Mouse (Mus musculus) forebrain, postnatal 0 days (tissue): ENCODE results near the gene Gemin6. TPM values are rescaled to one million over a fixed set of nuclear protein-coding genes. Genes with fewer than 3 reads are reported as not detected.
"Not testable (repeated sequence)": the region's sequence is repeated elsewhere in the genome, so short reads cannot be mapped to it uniquely, and the experiment has no call there.

Experiments used
- ATAC-seq: fragments of 200-750 bp; cut with Nextera tagmentation; 2 replicates; pipeline ENCODE4 v1.8.0; 2017; ENCODE audit warnings: mild to moderate bottlenecking, moderate library complexity
- DNase-seq: peaks from one replicate; pipeline ENCODE4 v3.0.0-alpha.2; 2015
- H3K27ac ChIP-seq: fragments of 300-500 bp; sonication (generic); 2 replicates; pipeline ENCODE4 v1.5.1; 2014; ENCODE audit warnings: low read depth, mild to moderate bottlenecking, antibody characterized with exemption, low read length, moderate library complexity, mixed read lengths
- H3K27me3 ChIP-seq: fragments of 300-500 bp; sonication (generic); 2 replicates; pipeline ENCODE4 v1.6.1; 2014; ENCODE audit warnings: mild to moderate bottlenecking, low read length, mixed read lengths; ENCODE audit not compliant: insufficient read depth
- H3K36me3 ChIP-seq: fragments of 300-500 bp; sonication (generic); 2 replicates; pipeline ENCODE4 v1.6.1; 2014; ENCODE audit warnings: mild to moderate bottlenecking, moderate library complexity; ENCODE audit not compliant: insufficient read depth
- H3K4me1 ChIP-seq: fragments of 300-500 bp; sonication (generic); 2 replicates; pipeline ENCODE4 v1.6.1; 2014; ENCODE audit warnings: antibody characterized with exemption; ENCODE audit not compliant: insufficient read depth
- H3K4me2 ChIP-seq: fragments of 300-500 bp; sonication (generic); 2 replicates; pipeline ENCODE4 v1.6.1; 2014; ENCODE audit warnings: low read depth, mild to moderate bottlenecking, moderate library complexity
- H3K4me3 ChIP-seq: fragments of 300-500 bp; sonication (generic); 2 replicates; pipeline ENCODE4 v1.5.1; 2014; ENCODE audit warnings: low read depth, low read length, mixed read lengths
- H3K9ac ChIP-seq: fragments of 300-500 bp; sonication (generic); 2 replicates; pipeline ENCODE4 v1.6.1; 2014; ENCODE audit warnings: mild to moderate bottlenecking
- H3K9me3 ChIP-seq: fragments of 300-500 bp; sonication (generic); 2 replicates; pipeline ENCODE4 v1.6.1; 2016; ENCODE audit warnings: low read length
- CTCF ChIP-seq: sonication (generic); IDR thresholded peaks from 2 replicates; pipeline ENCODE4 v1.5.1; 2016; ENCODE audit warnings: antibody characterized with exemption, control low read depth, low read depth
- WGBS: fragments of 180-500 bp; shearing (Covaris S2); extraction: QIAGEN DNeasy Blood & Tissue Kit; methylation state at CpG from one replicate; pipeline ENCODE4 v1.1.7; 2014; 5-methylcytosine and 5-hydroxymethylcytosine counted together
- polyA plus RNA-seq: library from polyadenylated mRNA; unstranded; fragments of >200 nt; fragmentation: Nextera tagmentation; extraction: Ambion mirVana; gene quantifications from 2 replicates; pipeline ENCODE4 v1.2.1, GENCODE M21; 2015
- total RNA-seq: library from RNA; depleted of rRNA; stranded (reverse); fragments of >200 nt; gene quantifications from 2 replicates; pipeline ENCODE4 v1.2.3, GENCODE M21; 2014

Gene Gemin6
- total and polyA plus RNA-seq, 2 experiments from 2014 or later: 14.0 to 24.9 TPM

GRCm38 (mm10) chr17:80220131-80220530 is 4.1 kb upstream of the Gemin6 start:
- no peak for DNase-seq
- Histone ChIP-seq H3K27ac (no peak overlapping the region), H3K4me3 (no peak overlapping the region), H3K27me3 (no peaks in the 10 kb centered on the region), H3K9me3 (no peaks in the 10 kb centered on the region), H3K36me3 (no peaks in the 10 kb centered on the region), H3K4me2 (no peak overlapping the region), H3K9ac (no peak overlapping the region), H3K4me1 (no peaks in the 10 kb centered on the region)
- TF ChIP-seq CTCF: no peak
- ATAC-seq: no peak
- 78% methylated on average over 2 of the region's 2 CpGs for WGBS

GRCm38 (mm10) chr17:80221202-80221601 is 3.0 kb upstream of the Gemin6 start:
- no peak for DNase-seq
- Histone ChIP-seq H3K4me3 (no peak overlapping the region), H3K36me3 (no peaks in the 10 kb centered on the region), H3K27ac (no peak overlapping the region), H3K4me2 (no peak overlapping the region), H3K9ac (no peak overlapping the region), H3K27me3 (no peaks in the 10 kb centered on the region), H3K4me1 (no peaks in the 10 kb centered on the region), H3K9me3 (no peaks in the 10 kb centered on the region)
- no peak for ATAC-seq
- 65% methylated on average over 9 of the region's 9 CpGs for WGBS
- no peak for TF ChIP-seq CTCF

- WGBS: 75% methylated on average over 3 of the region's 3 CpGs
- Histone ChIP-seq H3K4me1 (no peaks in the 10 kb centered on the region), H3K27ac (no peak overlapping the region), H3K4me2 (no peak overlapping the region), H3K4me3 (no peak overlapping the region), H3K36me3 (no peaks in the 10 kb centered on the region), H3K9ac (no peak overlapping the region), H3K27me3 (no peaks in the 10 kb centered on the region), H3K9me3 (no peaks in the 10 kb centered on the region)
- DNase-seq (no peak), ATAC-seq (no peak)
- TF ChIP-seq CTCF: peak; percentile 48
These were observed 2.2 kb upstream of the Gemin6 start for GRCm38 (mm10) chr17:80221890-80222628.

- no peak for DNase-seq
- peak; percentile 42 for ATAC-seq
- Histone ChIP-seq H3K36me3 (peaks cover 2% of the 10 kb centered on the region; the same call in 1 of the 2 replicates), H3K4me3 (peak overlapping the region; percentile 61), H3K27me3 (no peaks in the 10 kb centered on the region), H3K27ac (peak overlapping the region; percentile 86), H3K9me3 (no peaks in the 10 kb centered on the region), H3K4me2 (peak overlapping the region; percentile 71), H3K4me1 (no peaks in the 10 kb centered on the region), H3K9ac (peak overlapping the region; percentile 59)
- WGBS: 5% methylated on average over 9 of the region's 9 CpGs
- no peak for TF ChIP-seq CTCF
These were observed 412 bp upstream of the Gemin6 start for GRCm38 (mm10) chr17:80223829-80224228.

GRCm38 (mm10) chr17:80225142-80225541 is 901 bp downstream of the Gemin6 start:
- not testable (repeated sequence) for ATAC-seq, H3K27me3 ChIP-seq, H3K4me1 ChIP-seq, H3K9me3 ChIP-seq, H3K36me3 ChIP-seq, DNase-seq
- Histone ChIP-seq H3K27ac (0 out of 2 replicates have a peak overlapping the region, but pooled peaks have one; percentile 86), H3K4me2 (peak overlapping the region; percentile 71), H3K4me3 (peak overlapping the region; percentile 61), H3K9ac (peak overlapping the region; percentile 59)
- WGBS: 38% methylated on average over 4 of the region's 5 CpGs

GRCm38 (mm10) chr17:80229396-80229795 is 5.2 kb downstream of the Gemin6 start:
- Histone ChIP-seq H3K27me3 (no peaks in the 10 kb centered on the region), H3K4me2 (no peak overlapping the region), H3K9me3 (no peaks in the 10 kb centered on the region), H3K9ac (no peak overlapping the region), H3K27ac (no peak overlapping the region), H3K36me3 (peaks cover 2% of the 10 kb centered on the region; the same call in 1 of the 2 replicates), H3K4me3 (no peak overlapping the region), H3K4me1 (no peaks in the 10 kb centered on the region)
- no peak for DNase-seq
- 67% methylated on average over 2 of the region's 2 CpGs for WGBS
- no peak for TF ChIP-seq CTCF
- no peak for ATAC-seq

GRCm38 (mm10) chr17:80233844-80234243 is 9.6 kb downstream of the Gemin6 start:
- DNase-seq (no peak), ATAC-seq (no peak)
- no peak for TF ChIP-seq CTCF
- Histone ChIP-seq H3K4me3 (no peak overlapping the region), H3K4me2 (no peak overlapping the region), H3K27ac (no peak overlapping the region), H3K4me1 (no peaks in the 10 kb centered on the region), H3K36me3 (peaks cover 17% of the 10 kb centered on the region), H3K27me3 (no peaks in the 10 kb centered on the region), H3K9ac (no peak overlapping the region), H3K9me3 (no peaks in the 10 kb centered on the region)
- 88% methylated on average over 5 of the region's 5 CpGs for WGBS
